Mouse (Mus musculus) kidney, embryonic 15.5 days (tissue): ENCODE results near the gene Arhgap28. TPM values are rescaled to one million over a fixed set of nuclear protein-coding genes. Genes with fewer than 3 reads are reported as not detected.

Experiments
- ATAC-seq: fragments of 200-750 bp; cut with Nextera tagmentation; replicated peaks from 2 replicates; pipeline ENCODE4 v1.8.0; 2017; ENCODE audit warnings: moderate TSS enrichment; ENCODE audit not compliant: low FRiP score
- H3K27ac ChIP-seq: fragments of 300-500 bp; sonication (generic); 2 replicates; pipeline ENCODE4 v1.5.1; 2015; ENCODE audit warnings: mild to moderate bottlenecking, inconsistent platforms
- H3K27me3 ChIP-seq: fragments of 300-500 bp; sonication (generic); 2 replicates; pipeline ENCODE4 v1.6.1; 2015; ENCODE audit warnings: inconsistent platforms
- H3K36me3 ChIP-seq: fragments of 300-500 bp; sonication (generic); 2 replicates; pipeline ENCODE4 v1.6.1; 2015; ENCODE audit warnings: inconsistent platforms
- H3K4me1 ChIP-seq: fragments of 300-500 bp; sonication (generic); 2 replicates; pipeline ENCODE4 v1.6.1; 2015; ENCODE audit warnings: inconsistent platforms
- H3K4me2 ChIP-seq: fragments of 300-500 bp; sonication (generic); 2 replicates; pipeline ENCODE4 v1.6.1; 2015; ENCODE audit warnings: moderate library complexity, mild to moderate bottlenecking, inconsistent platforms
- H3K4me3 ChIP-seq: fragments of 300-500 bp; sonication (generic); replicated peaks from 2 replicates; pipeline ENCODE4 v1.5.1; 2015; ENCODE audit warnings: mild to moderate bottlenecking, inconsistent platforms
- H3K9ac ChIP-seq: fragments of 300-500 bp; sonication (generic); 2 replicates; pipeline ENCODE4 v1.6.1; 2015; ENCODE audit warnings: mild to moderate bottlenecking, inconsistent platforms
- H3K9me3 ChIP-seq: fragments of 300-500 bp; sonication (generic); replicated peaks from 2 replicates; pipeline ENCODE4 v1.6.1; 2016; ENCODE audit warnings: inconsistent platforms
- WGBS: fragments of 180-500 bp; shearing (Covaris S2); methylation state at CpG from one replicate; pipeline ENCODE4 v1.1.7; 2015; ENCODE audit warnings: mixed read lengths; 5-methylcytosine and 5-hydroxymethylcytosine counted together
- polyA plus RNA-seq: library from polyadenylated mRNA; unstranded; fragments of >200 nt; fragmentation: Nextera tagmentation; extraction: Ambion mirVana; gene quantifications from 2 replicates; pipeline ENCODE4 v1.2.1, GENCODE M21; 2015

The Arhgap28 gene
- polyA plus RNA-seq, 1 experiment from 2014 or later: 26.0 TPM

GRCm38 (mm10) chr17:67928280-67928679, 75.6 kb downstream of the Arhgap28 start:
- H3K9ac ChIP-seq: no peak overlapping the region
- H3K27ac ChIP-seq: no peak overlapping the region
- H3K36me3 ChIP-seq: peaks cover 10% of the 10 kb centered on the region
- H3K4me2 ChIP-seq: no peak overlapping the region
- ATAC-seq: no peak
- H3K9me3 ChIP-seq: no peaks in the 10 kb centered on the region
- H3K27me3 ChIP-seq: no peaks in the 10 kb centered on the region
- no peak overlapping the region for H3K4me3 ChIP-seq
- peaks cover 15% of the 10 kb centered on the region for H3K4me1 ChIP-seq
- WGBS: 84% methylated on average over 6 of the region's 6 CpGs

- no peaks in the 10 kb centered on the region for H3K27me3 ChIP-seq
- no peak overlapping the region for H3K27ac ChIP-seq
- 94% methylated on average over 8 of the region's 8 CpGs for WGBS
Observed at GRCm38 (mm10) chr17:67927864-67928263, 76.1 kb downstream of the Arhgap28 start.

GRCm38 (mm10) chr17:67919959-67920358, 84.0 kb downstream of the Arhgap28 start:
- Histone ChIP-seq H3K9me3 (no peaks in the 10 kb centered on the region), H3K4me1 (no peaks in the 10 kb centered on the region), H3K9ac (no peak overlapping the region), H3K4me2 (no peak overlapping the region), H3K36me3 (no peaks in the 10 kb centered on the region), H3K27me3 (no peaks in the 10 kb centered on the region), H3K4me3 (no peak overlapping the region), H3K27ac (no peak overlapping the region)
- no peak for ATAC-seq
- 83% methylated on average over 7 of the region's 7 CpGs for WGBS

More at GRCm38 (mm10) chr17:67927864-67928263, 76.1 kb downstream of the Arhgap28 start:
- Histone ChIP-seq H3K9ac (no peak overlapping the region), H3K4me3 (no peak overlapping the region), H3K36me3 (peaks cover 6% of the 10 kb centered on the region), H3K4me2 (no peak overlapping the region), H3K4me1 (peaks cover 15% of the 10 kb centered on the region), H3K9me3 (no peaks in the 10 kb centered on the region)
- ATAC-seq: no peak

GRCm38 (mm10) chr17:67918201-67918600, 85.7 kb downstream of the Arhgap28 start:
- H3K9ac ChIP-seq: no peak overlapping the region
- H3K9me3 ChIP-seq: no peaks in the 10 kb centered on the region
- WGBS: 76% methylated on average over 7 of the region's 7 CpGs
- no peaks in the 10 kb centered on the region for H3K36me3 ChIP-seq
- H3K27ac ChIP-seq: no peak overlapping the region
- no peaks in the 10 kb centered on the region for H3K27me3 ChIP-seq
- H3K4me2 ChIP-seq: no peak overlapping the region
- no peak for ATAC-seq
- 0 out of 2 replicates have a peak, but pooled peaks cover 7% of the 10 kb centered on the region for H3K4me1 ChIP-seq
- H3K4me3 ChIP-seq: no peak overlapping the region

- H3K4me1 ChIP-seq: 0 out of 2 replicates have a peak, but pooled peaks cover 7% of the 10 kb centered on the region
- H3K36me3 ChIP-seq: no peaks in the 10 kb centered on the region
- H3K27ac ChIP-seq: no peak overlapping the region
- 76% methylated on average over 2 of the region's 2 CpGs for WGBS
- H3K4me2 ChIP-seq: no peak overlapping the region
- H3K9ac ChIP-seq: no peak overlapping the region
- ATAC-seq: no peak
- no peaks in the 10 kb centered on the region for H3K9me3 ChIP-seq
- H3K27me3 ChIP-seq: no peaks in the 10 kb centered on the region
- H3K4me3 ChIP-seq: no peak overlapping the region
Observed at GRCm38 (mm10) chr17:67916901-67917300, 87.0 kb downstream of the Arhgap28 start.

- no peaks in the 10 kb centered on the region for H3K9me3 ChIP-seq
- H3K27me3 ChIP-seq: no peaks in the 10 kb centered on the region
- H3K27ac ChIP-seq: 0 out of 2 replicates have a peak overlapping the region, but pooled peaks have one; percentile 37
- WGBS: 53% methylated on average over 12 of the region's 12 CpGs
- ATAC-seq: peak; percentile 75
- H3K4me3 ChIP-seq: no peak overlapping the region
- H3K4me1 ChIP-seq: peaks cover 19% of the 10 kb centered on the region
- no peak overlapping the region for H3K4me2 ChIP-seq
- H3K36me3 ChIP-seq: no peaks in the 10 kb centered on the region
- H3K9ac ChIP-seq: no peak overlapping the region
Observed at GRCm38 (mm10) chr17:67912640-67913039, 91.3 kb downstream of the Arhgap28 start.

GRCm38 (mm10) chr17:67912051-67912450, 91.9 kb downstream of the Arhgap28 start:
- ATAC-seq: no peak
- no peaks in the 10 kb centered on the region for H3K9me3 ChIP-seq

GRCm38 (mm10) chr17:67908537-67908936, 95.4 kb downstream of the Arhgap28 start:
- H3K27ac ChIP-seq: no peak overlapping the region
- peaks cover 16% of the 10 kb centered on the region for H3K4me1 ChIP-seq
- no peak overlapping the region for H3K4me2 ChIP-seq
- no peaks in the 10 kb centered on the region for H3K27me3 ChIP-seq
- no peaks in the 10 kb centered on the region for H3K9me3 ChIP-seq
- no peak overlapping the region for H3K9ac ChIP-seq
- no peak overlapping the region for H3K4me3 ChIP-seq
- no peak for ATAC-seq
- 79% methylated on average over 4 of the region's 4 CpGs for whole genome bisulfite sequencing
- no peaks in the 10 kb centered on the region for H3K36me3 ChIP-seq

More at GRCm38 (mm10) chr17:67912051-67912450, 91.9 kb downstream of the Arhgap28 start:
- no peaks in the 10 kb centered on the region for H3K36me3 ChIP-seq
- 0 out of 2 replicates have a peak overlapping the region, but pooled peaks have one; percentile 8 for H3K9ac ChIP-seq
- H3K4me1 ChIP-seq: peaks cover 20% of the 10 kb centered on the region
- no peaks in the 10 kb centered on the region for H3K27me3 ChIP-seq
- no peak overlapping the region for H3K27ac ChIP-seq
- no peak overlapping the region for H3K4me3 ChIP-seq
- WGBS: 60% methylated on average over 11 of the region's 11 CpGs
- no peak overlapping the region for H3K4me2 ChIP-seq

GRCm38 (mm10) chr17:67908137-67908536, 95.8 kb downstream of the Arhgap28 start:
- no peaks in the 10 kb centered on the region for H3K36me3 ChIP-seq
- no peak overlapping the region for H3K27ac ChIP-seq
- H3K27me3 ChIP-seq: no peaks in the 10 kb centered on the region
- 88% methylated on average over 4 of the region's 4 CpGs for WGBS
- ATAC-seq: no peak
- H3K9me3 ChIP-seq: no peaks in the 10 kb centered on the region
- peaks cover 13% of the 10 kb centered on the region for H3K4me1 ChIP-seq
- H3K9ac ChIP-seq: no peak overlapping the region
- no peak overlapping the region for H3K4me2 ChIP-seq
- H3K4me3 ChIP-seq: no peak overlapping the region

- WGBS: 82% methylated on average over 10 of the region's 10 CpGs
- Histone ChIP-seq H3K36me3 (no peaks in the 10 kb centered on the region), H3K4me2 (no peak overlapping the region), H3K27ac (no peak overlapping the region), H3K9me3 (no peaks in the 10 kb centered on the region), H3K27me3 (no peaks in the 10 kb centered on the region), H3K4me1 (peaks cover 13% of the 10 kb centered on the region), H3K4me3 (no peak overlapping the region), H3K9ac (no peak overlapping the region)
- no peak for ATAC-seq
Observed at GRCm38 (mm10) chr17:67907532-67908054, 96.3 kb downstream of the Arhgap28 start.

- no peaks in the 10 kb centered on the region for H3K9me3 ChIP-seq
- H3K27me3 ChIP-seq: no peaks in the 10 kb centered on the region
- no peaks in the 10 kb centered on the region for H3K36me3 ChIP-seq
- H3K4me3 ChIP-seq: no peak overlapping the region
- no peak overlapping the region for H3K9ac ChIP-seq
- WGBS: 84% methylated on average over 3 of the region's 3 CpGs
- H3K4me2 ChIP-seq: no peak overlapping the region
- no peak for ATAC-seq
- H3K4me1 ChIP-seq: peaks cover 10% of the 10 kb centered on the region
- H3K27ac ChIP-seq: no peak overlapping the region
Observed at GRCm38 (mm10) chr17:67906236-67906635, 97.7 kb downstream of the Arhgap28 start.

GRCm38 (mm10) chr17:67904315-67904944, 99.5 kb downstream of the Arhgap28 start:
- 83% methylated on average over 14 of the region's 14 CpGs for WGBS
- Histone ChIP-seq H3K4me1 (peaks cover 13% of the 10 kb centered on the region), H3K4me2 (no peak overlapping the region), H3K9me3 (no peaks in the 10 kb centered on the region), H3K27ac (no peak overlapping the region), H3K36me3 (peaks cover 11% of the 10 kb centered on the region; the same call in 1 of the 2 replicates), H3K27me3 (no peaks in the 10 kb centered on the region), H3K4me3 (no peak overlapping the region), H3K9ac (no peak overlapping the region)
- no peak for ATAC-seq
